Mouse (Mus musculus) E14TG2a.4 (cell line): Measurements from ENCODE around the gene Inpp4b.

Experiments
- H3K27me3 ChIP-seq: 2 replicates; pipeline ENCODE4 v1.6.1; 2014; ENCODE audit warnings: low read length, control low read depth; ENCODE audit not compliant: insufficient read depth
- H3K36me3 ChIP-seq: 2 replicates; pipeline ENCODE4 v1.6.1; 2014; ENCODE audit warnings: low read length, control low read depth; ENCODE audit not compliant: insufficient read depth
- H3K4me1 ChIP-seq: replicated peaks from 2 replicates; pipeline ENCODE4 v1.6.1; 2014; ENCODE audit warnings: low read depth, low read length, control low read depth
- H3K4me3 ChIP-seq: replicated peaks from 2 replicates; pipeline ENCODE4 v1.5.1; 2014; ENCODE audit warnings: mild to moderate bottlenecking, low read length
- H3K9me3 ChIP-seq: 2 replicates; pipeline ENCODE4 v1.6.1; 2014; ENCODE audit warnings: low read length, control low read depth
- CTCF ChIP-seq: conservative IDR thresholded peaks from 2 replicates; pipeline ENCODE4 v1.5.1; 2014; ENCODE audit warnings: low read length
- NANOG ChIP-seq: IDR thresholded peaks from 2 replicates; pipeline ENCODE4 v1.6.1; 2014; ENCODE audit warnings: borderline replicate concordance, low read length, mixed read lengths
- POU5F1 ChIP-seq: IDR thresholded peaks from 2 replicates; pipeline ENCODE4 v1.6.1; 2014; ENCODE audit warnings: low read length, borderline replicate concordance

Gene Inpp4b

GRCm38 (mm10) chr8:81767411-81768312 lies 425.3 kb downstream of the Inpp4b start:
- Histone ChIP-seq H3K4me1 (no peaks in the 10 kb centered on the region), H3K9me3 (no peaks in the 10 kb centered on the region), H3K27me3 (no peaks in the 10 kb centered on the region), H3K4me3 (no peak overlapping the region), H3K36me3 (no peaks in the 10 kb centered on the region)
- TF ChIP-seq CTCF, result no peak

GRCm38 (mm10) chr8:81768313-81768675 lies 425.9 kb downstream of the Inpp4b start:
- no peak for TF ChIP-seq NANOG
- H3K36me3 ChIP-seq, result no peaks in the 10 kb centered on the region

GRCm38 (mm10) chr8:81768731-81769445 lies 426.5 kb downstream of the Inpp4b start:
- no peak overlapping the region for H3K4me3 ChIP-seq
- no peaks in the 10 kb centered on the region for H3K27me3 ChIP-seq
- no peaks in the 10 kb centered on the region for H3K9me3 ChIP-seq
- H3K4me1 ChIP-seq, result no peaks in the 10 kb centered on the region
- no peaks in the 10 kb centered on the region for H3K36me3 ChIP-seq
- no peak for TF ChIP-seq CTCF
- TF ChIP-seq POU5F1, result no peak
- TF ChIP-seq NANOG, result no peak

More at GRCm38 (mm10) chr8:81768313-81768675, 425.9 kb downstream of the Inpp4b start:
- Histone ChIP-seq H3K4me1 (no peaks in the 10 kb centered on the region), H3K4me3 (no peak overlapping the region), H3K27me3 (no peaks in the 10 kb centered on the region), H3K9me3 (no peaks in the 10 kb centered on the region)

GRCm38 (mm10) chr8:81770603-81771276 lies 428.4 kb downstream of the Inpp4b start:
- no peak for TF ChIP-seq POU5F1
- no peak for TF ChIP-seq NANOG
- no peak for TF ChIP-seq CTCF
- Histone ChIP-seq H3K9me3 (no peaks in the 10 kb centered on the region), H3K27me3 (no peaks in the 10 kb centered on the region), H3K4me3 (no peak overlapping the region), H3K4me1 (no peaks in the 10 kb centered on the region), H3K36me3 (no peaks in the 10 kb centered on the region)

- no peaks in the 10 kb centered on the region for H3K9me3 ChIP-seq
- TF ChIP-seq NANOG, result no peak
- no peak for TF ChIP-seq POU5F1
- no peak for TF ChIP-seq CTCF
- no peaks in the 10 kb centered on the region for H3K27me3 ChIP-seq
- H3K4me1 ChIP-seq, result no peaks in the 10 kb centered on the region
- H3K36me3 ChIP-seq, result no peaks in the 10 kb centered on the region
- H3K4me3 ChIP-seq, result no peak overlapping the region
These were observed 430.5 kb downstream of the Inpp4b start for GRCm38 (mm10) chr8:81772855-81773254.

GRCm38 (mm10) chr8:81773305-81773965 lies 431.1 kb downstream of the Inpp4b start:
- no peaks in the 10 kb centered on the region for H3K36me3 ChIP-seq
- no peaks in the 10 kb centered on the region for H3K4me1 ChIP-seq
- H3K4me3 ChIP-seq, result no peak overlapping the region
- no peak for TF ChIP-seq POU5F1
- TF ChIP-seq CTCF, result no peak
- no peak for TF ChIP-seq NANOG
- H3K27me3 ChIP-seq, result no peaks in the 10 kb centered on the region
- H3K9me3 ChIP-seq, result no peaks in the 10 kb centered on the region

- no peak for TF ChIP-seq POU5F1
- Histone ChIP-seq H3K4me3 (no peak overlapping the region), H3K27me3 (no peaks in the 10 kb centered on the region), H3K9me3 (no peaks in the 10 kb centered on the region), H3K36me3 (no peaks in the 10 kb centered on the region), H3K4me1 (no peaks in the 10 kb centered on the region)
These were observed 431.7 kb downstream of the Inpp4b start for GRCm38 (mm10) chr8:81774010-81774409.

- TF ChIP-seq NANOG, result no peak
- no peak for TF ChIP-seq CTCF
- no peak for TF ChIP-seq POU5F1
- Histone ChIP-seq H3K36me3 (no peaks in the 10 kb centered on the region), H3K4me1 (no peaks in the 10 kb centered on the region), H3K27me3 (no peaks in the 10 kb centered on the region), H3K9me3 (no peaks in the 10 kb centered on the region), H3K4me3 (no peak overlapping the region)
These were observed 432.1 kb downstream of the Inpp4b start for GRCm38 (mm10) chr8:81774454-81774853.
